In genomic region chr17:84709403-84709851, GRCm38 (mm10) we compare ENCODE assay signal across 11 mouse cellular contexts. TPM values are rescaled to one million over a fixed set of nuclear protein-coding genes. Genes with fewer than 3 reads are reported as not detected.
DNase-seq lines count a peak whose midpoint lies in the region; ATAC-seq lines count a peak whose summit lies in the region.
"Had no signal": no experiment of that assay in that cellular context is flagged by ENCODE, and none has a peak within 500 bp of the region (broad histone marks: within the 10 kb centered on the region; RNA-seq: fewer than 3 reads in every experiment).

No protein-coding gene starts in this region.

- peak overlapping the region; percentile 31 for H3K4me2 ChIP-seq in neural tube, embryonic 13.5 days

- ATAC-seq in neural tube, embryonic 13.5 days (ENCODE audit: low read depth), result peak; percentile 49

- DNase-seq in kidney, postnatal 10 days, result peak; percentile 36
- DNase-seq in kidney, adult 9 months, result no peak
- DNase-seq in forebrain, embryonic 10.5 days (ENCODE audit: extremely low spot score, low spot score), result peak; percentile 28
- peak; percentile 37 to 70 for DNase-seq in left cerebral cortex, postnatal 10 days (ENCODE audit: extremely low spot score in 1 of 2, low spot score in 2 of 2)
- no peak for DNase-seq in heart, postnatal 14 days
- DNase-seq in heart, postnatal 4 days, result no peak
- no peak for DNase-seq in MN1 (ENCODE audit: low spot score)

- no peak overlapping the region for H3K9ac ChIP-seq in neural tube, embryonic 13.5 days

- peaks cover 79% of the 10 kb centered on the region for H3K36me3 ChIP-seq in forebrain, embryonic 10.5 days (replicated peaks)
- H3K36me3 ChIP-seq in neural tube, embryonic 13.5 days, result peaks cover 27% of the 10 kb centered on the region

- H3K4me3 ChIP-seq in forebrain, embryonic 10.5 days, result no peak overlapping the region
- no peak overlapping the region for H3K4me3 ChIP-seq in neural tube, embryonic 13.5 days

- H3K4me1 ChIP-seq in forebrain, embryonic 10.5 days, result peaks cover 26% of the 10 kb centered on the region
- peaks cover 25% of the 10 kb centered on the region for H3K4me1 ChIP-seq in neural tube, embryonic 13.5 days (replicated peaks)

- no peaks in the 10 kb centered on the region for H3K9me3 ChIP-seq in forebrain, embryonic 10.5 days
- H3K9me3 ChIP-seq in neural tube, embryonic 13.5 days, result no peaks in the 10 kb centered on the region

- no peaks in the 10 kb centered on the region for H3K27me3 ChIP-seq in forebrain, embryonic 10.5 days (ENCODE audit: poor library complexity, severe bottlenecking)
- H3K27me3 ChIP-seq in neural tube, embryonic 13.5 days, result peaks cover 43% of the 10 kb centered on the region
- H3K27me3 ChIP-seq: CH12.LX had no signal

- H3K27ac ChIP-seq in forebrain, embryonic 10.5 days, result no peak overlapping the region
- H3K27ac ChIP-seq in neural tube, embryonic 13.5 days (replicated peaks), result peak overlapping the region; percentile 39

- intact Hi-C loops in left cerebral cortex, postnatal 10 days (cut with DNase I), result no loop called here
- intact Hi-C loops in heart, postnatal 14 days (cut with DNase I), result no loop called here

- whole genome bisulfite sequencing in forebrain, embryonic 10.5 days, result 70% methylated on average over 17 of the region's 17 CpGs
- WGBS in neural tube, embryonic 13.5 days, result 23% methylated on average over 17 of the region's 17 CpGs

RNA-seq across cellular contexts. Expression of gene Abcg5, which starts 26.6 kb away (rescaled TPM):
- 5.3 and 5.4 TPM in 2 replicates for polyA plus RNA-seq in forebrain, embryonic 10.5 days (2016; fragmentation: Nextera tagmentation; extraction: Ambion mirVana)
- total RNA-seq in left cerebral cortex, postnatal 10 days (2021), result not detected
- 0.43 and 0.68 TPM in 2 replicates for polyA plus RNA-seq in neural tube, embryonic 13.5 days (2015; fragmentation: Nextera tagmentation; extraction: Ambion mirVana)
- total RNA-seq in heart, postnatal 14 days (2021), result not detected
- not detected for total RNA-seq in heart, postnatal 4 days (2021)
- total RNA-seq: CH12.LX; neutrophil, adult 5-6 weeks had no signal

RNA-seq across cellular contexts. Expression of gene Abcg8, which starts 33.3 kb away (rescaled TPM):
- 0.23 and 0.33 TPM in 2 replicates for polyA plus RNA-seq in forebrain, embryonic 10.5 days (2016; fragmentation: Nextera tagmentation; extraction: Ambion mirVana)
- total RNA-seq in left cerebral cortex, postnatal 10 days (2021), result not detected
- polyA plus RNA-seq in neural tube, embryonic 13.5 days (2015; fragmentation: Nextera tagmentation; extraction: Ambion mirVana), result not detected in 2 replicates
- total RNA-seq in heart, postnatal 14 days (2021), result not detected
- not detected for total RNA-seq in heart, postnatal 4 days (2021)
- total RNA-seq: neutrophil, adult 5-6 weeks had no signal
- polyA plus RNA-seq: cerebellum, adult 2 months had no signal

Comparison
In these comparisons a context has a peak if more than half of its experiments do, and no peak if none do; other contexts are left out.
1. DNase-seq: peak in kidney, postnatal 10 days (single experiment), forebrain, embryonic 10.5 days (single experiment) and left cerebral cortex, postnatal 10 days (2 of 2); none in kidney, adult 9 months (single experiment), heart, postnatal 14 days (0 of 2), heart, postnatal 4 days (single experiment) and MN1 (single experiment).